Mouse (Mus musculus): Measurements from ENCODE around the gene Aloxe3. TPM values are rescaled to one million over a fixed set of nuclear protein-coding genes. Genes with fewer than 3 reads are reported as not detected.

The Aloxe3 gene
- polyA plus RNA-seq, 1 experiment from 2014 or later: not detected

DNA sequence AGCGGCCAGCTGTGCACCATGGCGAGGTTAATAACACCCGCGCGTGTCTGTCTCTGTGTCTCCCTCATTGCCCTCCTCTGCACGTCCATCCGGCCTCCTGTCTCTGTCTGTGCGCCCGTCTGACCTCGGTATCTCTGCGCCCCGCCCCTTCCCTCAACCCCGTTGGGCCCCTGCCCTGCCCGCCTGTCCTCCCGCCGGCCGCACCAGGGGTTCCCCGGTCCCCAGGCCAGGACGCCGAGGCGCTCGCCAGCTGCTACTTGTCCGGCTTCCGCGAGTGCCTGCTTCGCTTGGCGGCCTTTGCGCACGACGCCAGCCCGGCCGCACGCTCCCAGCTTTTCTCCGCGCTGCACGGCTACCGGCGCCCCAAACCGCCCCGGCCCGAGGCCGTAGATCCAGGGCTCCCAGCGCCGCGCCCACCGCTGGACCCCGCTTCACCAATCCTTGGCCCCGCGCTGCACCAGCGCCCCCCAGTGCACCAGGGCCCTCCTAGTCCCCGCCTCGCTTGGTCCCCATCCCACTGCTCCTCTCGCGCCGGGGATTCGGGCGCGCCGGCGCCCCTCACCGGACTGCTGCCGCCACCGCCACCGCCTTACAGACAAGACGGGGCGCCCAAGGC lies 3.3 kb upstream of the Aloxe3 start, which contains the start of gene 9130213A22Rik:
9130213A22Rik (minus strand) TSS at position 254 of the 616 bp plus-strand sequence.
- Histone ChIP-seq H3K4me1 (peaks cover 68% of the 10 kb centered on the region), H3K9me3 (replicated peaks) (no peaks in the 10 kb centered on the region), H3K27me3 (replicated peaks) (peaks cover 51% of the 10 kb centered on the region), H3K9ac (peak within 1 kb of the TSS; percentile 74), H3K4me2 (peak within 1 kb of the TSS; percentile 99), H3K27ac (peak within 1 kb of the TSS; percentile 73), H3K4me3 (peak within 1 kb of the TSS; percentile 75), H3K36me3 (no peaks in the 10 kb centered on the region)
- ATAC-seq: peak; percentile 19
- WGBS (ENCODE audit: insufficient replicate concordance): under 1% methylated on average over 66 of the region's 66 CpGs

DNA sequence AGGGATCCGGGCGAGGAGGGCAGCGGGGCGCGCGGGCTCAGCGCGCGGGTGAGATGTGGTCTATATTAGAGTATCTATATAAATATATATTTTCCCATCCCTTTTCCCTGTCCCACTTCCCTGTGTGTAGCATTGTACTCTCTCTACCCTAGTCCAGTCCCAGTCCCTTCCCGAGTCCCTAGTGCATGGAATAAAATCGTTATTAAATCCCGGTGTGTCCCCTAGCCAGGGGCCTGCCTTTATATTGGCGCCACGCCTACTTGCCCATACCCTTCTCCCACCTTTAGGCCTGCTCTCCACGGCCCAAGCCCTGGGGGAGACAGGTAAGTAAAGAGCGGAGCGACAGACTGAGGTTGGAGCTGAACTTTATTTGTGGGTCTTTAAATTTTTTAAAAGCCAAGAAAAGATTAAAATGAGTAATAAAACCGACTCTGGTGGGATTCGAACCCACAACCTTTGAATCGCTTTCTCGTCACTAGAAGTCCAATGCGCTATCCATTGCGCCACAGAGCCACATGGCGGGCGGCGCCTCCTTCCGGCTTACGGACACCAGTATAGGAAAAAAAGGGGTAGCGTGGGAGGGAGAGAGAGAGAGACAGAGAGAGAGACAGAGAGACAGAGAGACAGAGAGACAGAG lies 2.5 kb upstream of the Aloxe3 start:
- Histone ChIP-seq H3K4me3 (peak overlapping the region; percentile 75), H3K9ac (peak overlapping the region; percentile 74), H3K27ac (peak overlapping the region; percentile 76), H3K36me3 (no peaks in the 10 kb centered on the region), H3K27me3 (replicated peaks) (peaks cover 57% of the 10 kb centered on the region), H3K9me3 (replicated peaks) (no peaks in the 10 kb centered on the region), H3K4me1 (peaks cover 64% of the 10 kb centered on the region), H3K4me2 (peak overlapping the region; percentile 99)
- under 1% methylated on average over 29 of the region's 29 CpGs for WGBS (ENCODE audit: insufficient replicate concordance)
- ATAC-seq: peak; percentile 28; the same call in 1 of the 2 replicates

DNA sequence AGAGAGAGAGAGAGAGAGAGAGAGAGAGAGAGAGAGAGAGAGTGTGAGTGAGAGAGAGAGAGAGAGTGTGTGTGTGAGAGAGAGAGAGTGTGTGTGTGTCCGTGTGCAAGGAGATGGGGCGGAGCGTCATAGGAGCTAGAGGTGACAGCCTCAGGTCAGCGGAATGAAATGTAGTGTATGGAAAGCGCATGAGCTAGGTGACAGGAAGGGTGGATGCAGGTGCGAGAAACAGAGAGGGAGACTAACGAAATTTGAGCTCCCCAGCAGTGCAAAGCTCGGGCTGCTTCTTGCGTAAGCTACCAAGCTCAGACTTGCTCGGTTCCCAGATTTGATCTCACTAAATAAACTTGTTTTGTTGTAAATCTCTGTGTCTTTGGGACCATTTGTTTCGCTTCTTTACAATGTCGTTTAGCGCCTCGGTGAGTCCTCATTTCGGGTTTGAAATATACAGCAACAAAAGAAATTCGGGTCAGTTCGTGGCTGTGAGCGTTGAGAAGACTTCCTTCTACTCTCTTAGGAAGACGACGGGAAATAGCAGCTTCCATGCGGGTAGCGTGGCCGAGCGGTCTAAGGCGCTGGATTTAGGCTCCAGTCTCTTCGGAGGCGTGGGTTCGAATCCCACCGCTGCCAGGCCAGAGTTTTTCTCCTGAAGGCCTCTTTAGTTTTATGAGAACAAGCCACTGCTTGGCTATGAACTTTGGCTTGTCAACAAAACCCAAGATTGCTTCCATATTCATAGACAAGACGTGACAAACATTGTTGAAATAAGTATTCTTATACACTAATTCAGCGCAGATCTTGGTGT lies 1.8 kb upstream of the Aloxe3 start:
- Histone ChIP-seq H3K36me3 (no peaks in the 10 kb centered on the region), H3K9me3 (replicated peaks) (no peaks in the 10 kb centered on the region), H3K27me3 (replicated peaks) (peaks cover 63% of the 10 kb centered on the region), H3K4me1 (peaks cover 63% of the 10 kb centered on the region), H3K9ac (peak overlapping the region; percentile 74), H3K4me2 (peak overlapping the region; percentile 99), H3K27ac (peak overlapping the region; percentile 76), H3K4me3 (peak overlapping the region; percentile 75)
- ATAC-seq: peak; percentile 78
- under 1% methylated on average over 31 of the region's 31 CpGs for WGBS (ENCODE audit: insufficient replicate concordance)

DNA sequence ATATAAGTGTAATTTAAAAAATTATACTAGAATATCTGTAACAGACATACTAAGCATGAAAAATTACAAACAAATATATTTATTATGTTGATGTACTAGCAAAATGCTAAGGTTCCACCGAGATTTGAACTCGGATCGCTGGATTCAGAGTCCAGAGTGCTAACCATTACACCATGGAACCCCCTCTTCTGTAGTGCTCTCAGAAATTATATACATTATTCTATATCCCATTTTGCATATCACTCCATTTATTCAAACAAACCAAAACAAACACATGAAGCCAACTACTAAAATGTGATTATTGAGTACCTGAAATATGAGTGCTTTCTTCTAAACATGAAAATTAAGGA lies 1.2 kb upstream of the Aloxe3 start:
- no peak overlapping the region for H3K27ac ChIP-seq
- no peaks in the 10 kb centered on the region for H3K9me3 ChIP-seq (replicated peaks)
- H3K36me3 ChIP-seq: no peaks in the 10 kb centered on the region
- WGBS (ENCODE audit: insufficient replicate concordance): 0% methylated on average over 3 of the region's 3 CpGs
- no peak overlapping the region for H3K9ac ChIP-seq
- H3K4me1 ChIP-seq: peaks cover 57% of the 10 kb centered on the region
- peak; percentile 58 for ATAC-seq
- H3K27me3 ChIP-seq (replicated peaks): peaks cover 62% of the 10 kb centered on the region
- H3K4me2 ChIP-seq: peak overlapping the region; percentile 99
- peak overlapping the region; percentile 75 for H3K4me3 ChIP-seq

DNA sequence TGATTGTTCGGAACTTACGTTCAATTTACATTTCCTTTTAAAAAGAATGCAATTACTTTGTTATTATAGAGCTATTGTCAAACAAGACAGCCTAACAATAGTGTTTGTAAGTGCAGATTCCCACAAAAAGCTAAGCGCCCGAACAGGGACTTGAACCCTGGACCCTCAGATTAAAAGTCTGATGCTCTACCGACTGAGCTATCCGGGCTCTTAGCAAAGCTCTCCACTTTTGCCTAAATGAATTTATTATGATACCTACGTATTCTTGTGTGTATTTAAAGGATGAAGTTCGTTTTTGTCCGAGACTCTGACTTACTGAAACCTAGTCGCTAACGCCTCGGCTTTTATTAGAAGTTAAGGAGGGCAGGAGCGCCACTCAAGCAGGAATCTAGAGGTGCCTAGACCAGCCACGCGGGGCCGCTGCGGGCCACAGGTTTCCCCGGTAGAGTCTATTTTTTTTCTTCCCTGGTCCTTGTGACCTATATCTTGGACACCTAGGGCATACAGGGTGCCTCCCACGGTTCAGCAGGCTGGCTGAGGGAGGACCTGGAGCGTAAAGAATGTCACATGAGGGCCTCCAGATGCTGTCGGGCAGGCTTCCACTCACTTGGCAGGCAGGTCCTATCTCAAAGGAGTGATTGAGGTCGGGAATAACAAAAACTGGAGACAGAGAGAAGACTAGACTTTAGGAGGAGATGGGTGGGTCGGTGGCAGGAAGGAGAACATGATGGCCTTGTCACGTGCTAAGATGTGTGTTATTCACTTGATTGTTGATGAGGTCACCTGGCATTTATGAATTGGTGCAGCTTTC lies 450 bp upstream of the Aloxe3 start:
- Histone ChIP-seq H3K36me3 (no peaks in the 10 kb centered on the region), H3K27me3 (replicated peaks) (peaks cover 61% of the 10 kb centered on the region), H3K9me3 (replicated peaks) (no peaks in the 10 kb centered on the region), H3K4me3 (peak overlapping the region; percentile 64), H3K4me1 (peaks cover 49% of the 10 kb centered on the region), H3K9ac (peak overlapping the region; percentile 63), H3K27ac (peak overlapping the region; percentile 52; the same call in 1 of the 2 replicates), H3K4me2 (peak overlapping the region; percentile 90)
- under 1% methylated on average over 24 of the region's 24 CpGs for WGBS (ENCODE audit: insufficient replicate concordance)
- peak; percentile 49 for ATAC-seq

DNA sequence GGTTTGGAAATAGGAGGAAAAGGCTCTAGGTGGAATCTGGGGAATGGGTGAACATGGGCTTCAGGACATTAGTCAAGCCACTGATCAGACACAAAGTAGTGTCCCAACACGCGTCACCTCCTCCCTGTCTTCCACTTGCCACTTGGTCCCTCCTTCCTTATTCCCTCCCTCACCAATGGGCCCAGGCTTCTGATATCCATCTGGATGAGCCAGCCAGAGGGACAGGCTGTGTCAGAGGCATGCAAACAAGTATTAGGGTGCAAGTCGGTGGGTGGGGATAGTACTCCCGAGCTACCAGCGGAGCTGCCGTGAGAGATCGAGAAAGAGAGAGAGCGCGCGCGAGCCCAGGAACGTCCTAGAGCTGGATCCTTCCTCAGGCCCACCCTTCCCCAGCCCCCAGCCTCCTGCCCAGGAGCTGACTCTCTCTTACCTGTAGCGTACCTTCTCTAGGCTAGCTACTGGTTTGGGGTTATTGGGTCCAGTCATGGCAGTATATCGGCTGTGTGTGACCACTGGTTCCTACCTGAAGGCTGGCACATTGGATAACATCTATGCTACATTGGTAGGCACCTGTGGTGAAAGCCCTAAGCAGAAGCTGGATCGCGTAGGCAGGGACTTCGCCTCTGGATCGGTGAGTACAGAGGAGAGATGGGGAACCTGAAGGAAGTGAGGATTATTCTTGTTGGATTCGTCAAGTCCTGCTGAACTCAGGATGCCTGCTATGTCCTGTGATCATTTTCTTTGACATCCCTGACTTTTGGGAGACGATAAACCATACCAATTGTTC lies 416 bp downstream of the Aloxe3 start:
- no peaks in the 10 kb centered on the region for H3K9me3 ChIP-seq (replicated peaks)
- no peak for ATAC-seq
- H3K27me3 ChIP-seq (replicated peaks): peaks cover 53% of the 10 kb centered on the region
- peaks cover 40% of the 10 kb centered on the region for H3K4me1 ChIP-seq
- peak overlapping the region; percentile 64 for H3K4me3 ChIP-seq
- no peaks in the 10 kb centered on the region for H3K36me3 ChIP-seq
- 16% methylated on average over 20 of the region's 20 CpGs for WGBS (ENCODE audit: insufficient replicate concordance)
- H3K9ac ChIP-seq: peak overlapping the region; percentile 63
- H3K27ac ChIP-seq: no peak overlapping the region
- peak overlapping the region; percentile 90 for H3K4me2 ChIP-seq

DNA sequence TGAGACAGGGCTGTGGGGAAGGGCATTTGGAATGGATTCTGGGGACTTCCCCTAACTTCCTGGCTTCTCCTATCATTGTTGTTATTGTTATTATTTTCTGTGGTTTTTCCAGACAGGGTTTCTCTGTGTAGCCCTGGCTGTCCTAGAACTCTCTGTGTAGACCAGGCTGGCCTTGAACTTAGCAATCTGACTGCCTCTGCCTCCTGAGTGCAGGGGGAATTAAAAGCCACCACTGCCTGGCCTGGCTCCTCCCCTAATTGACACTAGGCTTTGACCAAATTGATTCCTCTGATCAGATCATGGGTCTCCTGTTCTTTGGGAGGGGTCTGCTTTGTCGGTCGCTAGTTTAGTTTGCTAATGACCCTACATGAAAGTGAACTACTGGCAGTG lies 1.0 kb downstream of the Aloxe3 start:
- H3K27me3 ChIP-seq (replicated peaks): peaks cover 50% of the 10 kb centered on the region
- 56% methylated on average over 2 of the region's 2 CpGs for WGBS (ENCODE audit: insufficient replicate concordance)
- ATAC-seq: no peak

DNA sequence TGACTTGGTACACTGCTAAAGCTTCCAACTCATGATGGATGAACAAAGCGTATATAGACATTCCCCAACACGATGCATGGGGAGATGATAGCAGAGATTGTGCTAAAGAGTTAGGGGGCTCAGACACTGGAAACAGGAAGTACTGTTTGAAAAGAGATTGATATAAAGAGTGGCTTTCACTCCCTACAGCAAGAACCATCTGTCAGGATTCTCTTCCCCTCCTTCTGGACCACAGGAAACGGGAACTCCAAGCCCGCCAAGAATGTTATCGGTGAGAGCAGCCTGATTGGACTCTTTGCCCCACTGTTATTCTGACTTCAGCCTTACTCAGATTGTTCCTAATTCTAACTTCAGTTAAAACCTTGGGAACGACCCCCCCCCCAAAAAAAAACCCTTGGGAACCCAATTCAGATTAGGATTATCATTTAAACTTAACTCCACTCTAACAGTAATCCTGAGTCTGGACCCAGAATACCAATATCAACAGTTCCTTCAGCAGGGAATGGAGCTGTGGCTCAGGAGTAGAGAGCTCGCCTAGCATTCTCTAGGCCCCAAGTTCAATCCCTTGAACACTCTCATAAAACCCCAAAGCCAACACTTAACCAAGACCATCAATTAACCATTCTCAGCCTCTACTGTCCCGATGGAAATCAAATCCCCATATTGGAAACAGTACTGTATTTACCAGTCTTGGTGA lies 2.9 kb downstream of the Aloxe3 start:
- Histone ChIP-seq H3K9ac (no peak overlapping the region), H3K4me3 (no peak overlapping the region), H3K27ac (no peak overlapping the region), H3K27me3 (replicated peaks) (peaks cover 53% of the 10 kb centered on the region), H3K4me2 (no peak overlapping the region), H3K36me3 (no peaks in the 10 kb centered on the region), H3K9me3 (replicated peaks) (no peaks in the 10 kb centered on the region), H3K4me1 (peaks cover 21% of the 10 kb centered on the region)
- WGBS (ENCODE audit: insufficient replicate concordance): 36% methylated on average over 8 of the region's 8 CpGs
- no peak for ATAC-seq

More for the DNA sequence above, 1.0 kb downstream of the Aloxe3 start:
- Histone ChIP-seq H3K4me2 (peak overlapping the region; percentile 90), H3K27ac (no peak overlapping the region), H3K4me1 (peaks cover 35% of the 10 kb centered on the region), H3K4me3 (peak overlapping the region; percentile 64; the same call in 1 of the 2 replicates), H3K9ac (no peak overlapping the region), H3K36me3 (no peaks in the 10 kb centered on the region), H3K9me3 (replicated peaks) (no peaks in the 10 kb centered on the region)

DNA sequence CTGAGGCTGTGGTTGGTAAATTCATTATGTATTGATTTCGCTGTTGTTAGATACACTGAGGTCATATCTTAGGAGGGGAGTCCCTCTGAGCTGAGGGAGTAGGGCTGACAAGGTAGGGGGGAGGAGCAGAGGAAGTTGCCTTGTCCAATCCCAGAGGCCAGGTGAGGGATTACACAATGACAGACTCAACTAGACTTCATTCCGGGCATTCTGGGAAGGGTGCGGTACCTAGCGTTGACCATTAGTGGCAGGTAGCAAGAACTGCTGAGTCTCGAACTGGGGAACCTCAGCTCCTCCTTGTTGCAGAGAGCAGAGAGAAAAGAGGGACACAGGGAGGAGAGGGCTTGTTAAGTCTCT lies 7.8 kb downstream of the Aloxe3 start:
- Histone ChIP-seq H3K9me3 (replicated peaks) (no peaks in the 10 kb centered on the region), H3K27ac (no peak overlapping the region), H3K27me3 (replicated peaks) (peaks cover 39% of the 10 kb centered on the region), H3K4me1 (peaks cover 14% of the 10 kb centered on the region), H3K36me3 (no peaks in the 10 kb centered on the region), H3K4me2 (peak overlapping the region; percentile 67), H3K4me3 (peak overlapping the region; percentile 45), H3K9ac (no peak overlapping the region)
- no peak for ATAC-seq
- 31% methylated on average over 5 of the region's 5 CpGs for WGBS (ENCODE audit: insufficient replicate concordance)

DNA sequence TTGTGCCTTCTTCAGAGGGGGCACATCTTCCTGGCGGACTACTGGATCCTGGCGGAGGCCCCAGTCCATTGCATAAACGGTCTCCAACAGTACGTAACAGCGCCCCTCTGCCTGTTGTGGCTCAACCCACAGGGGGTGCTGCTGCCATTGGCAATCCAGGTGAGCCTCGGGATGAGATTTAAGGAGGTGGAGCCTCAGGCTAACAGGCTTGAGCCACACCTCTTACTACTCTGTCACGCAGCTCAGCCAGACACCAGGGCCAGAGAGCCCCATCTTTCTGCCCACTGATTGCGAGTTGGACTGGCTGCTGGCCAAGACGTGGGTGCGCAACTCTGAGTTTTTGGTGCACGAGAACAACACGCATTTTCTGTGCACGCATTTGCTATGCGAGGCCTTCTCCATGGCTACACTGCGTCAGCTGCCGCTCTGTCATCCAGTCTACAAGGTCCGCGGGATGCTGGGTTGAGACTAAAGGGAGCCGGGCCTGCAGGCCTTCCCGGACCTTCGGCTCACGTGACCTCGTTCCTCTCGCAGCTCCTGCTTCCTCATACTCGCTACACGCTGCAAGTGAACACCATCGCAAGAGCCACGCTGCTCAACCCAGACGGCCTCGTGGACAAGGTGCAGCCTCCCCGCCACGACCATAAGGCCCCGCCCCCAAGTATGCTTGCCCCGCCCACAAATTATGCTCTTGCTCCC lies 8.4 kb downstream of the Aloxe3 start:
- WGBS (ENCODE audit: insufficient replicate concordance): 6% methylated on average over 34 of the region's 34 CpGs
- peak overlapping the region; percentile 45; the same call in 1 of the 2 replicates for H3K9ac ChIP-seq

More for the DNA sequence above, 8.4 kb downstream of the Aloxe3 start:
- peaks cover 38% of the 10 kb centered on the region for H3K27me3 ChIP-seq (replicated peaks)
- ATAC-seq: peak; percentile 42
- no peak overlapping the region for H3K27ac ChIP-seq
- H3K36me3 ChIP-seq: no peaks in the 10 kb centered on the region
- H3K4me1 ChIP-seq: peaks cover 14% of the 10 kb centered on the region
- H3K4me3 ChIP-seq: peak overlapping the region; percentile 45
- H3K9me3 ChIP-seq (replicated peaks): no peaks in the 10 kb centered on the region
- H3K4me2 ChIP-seq: peak overlapping the region; percentile 67
